Mouse (Mus musculus): ENCODE results near the gene Rab12.

The Rab12 gene

DNA sequence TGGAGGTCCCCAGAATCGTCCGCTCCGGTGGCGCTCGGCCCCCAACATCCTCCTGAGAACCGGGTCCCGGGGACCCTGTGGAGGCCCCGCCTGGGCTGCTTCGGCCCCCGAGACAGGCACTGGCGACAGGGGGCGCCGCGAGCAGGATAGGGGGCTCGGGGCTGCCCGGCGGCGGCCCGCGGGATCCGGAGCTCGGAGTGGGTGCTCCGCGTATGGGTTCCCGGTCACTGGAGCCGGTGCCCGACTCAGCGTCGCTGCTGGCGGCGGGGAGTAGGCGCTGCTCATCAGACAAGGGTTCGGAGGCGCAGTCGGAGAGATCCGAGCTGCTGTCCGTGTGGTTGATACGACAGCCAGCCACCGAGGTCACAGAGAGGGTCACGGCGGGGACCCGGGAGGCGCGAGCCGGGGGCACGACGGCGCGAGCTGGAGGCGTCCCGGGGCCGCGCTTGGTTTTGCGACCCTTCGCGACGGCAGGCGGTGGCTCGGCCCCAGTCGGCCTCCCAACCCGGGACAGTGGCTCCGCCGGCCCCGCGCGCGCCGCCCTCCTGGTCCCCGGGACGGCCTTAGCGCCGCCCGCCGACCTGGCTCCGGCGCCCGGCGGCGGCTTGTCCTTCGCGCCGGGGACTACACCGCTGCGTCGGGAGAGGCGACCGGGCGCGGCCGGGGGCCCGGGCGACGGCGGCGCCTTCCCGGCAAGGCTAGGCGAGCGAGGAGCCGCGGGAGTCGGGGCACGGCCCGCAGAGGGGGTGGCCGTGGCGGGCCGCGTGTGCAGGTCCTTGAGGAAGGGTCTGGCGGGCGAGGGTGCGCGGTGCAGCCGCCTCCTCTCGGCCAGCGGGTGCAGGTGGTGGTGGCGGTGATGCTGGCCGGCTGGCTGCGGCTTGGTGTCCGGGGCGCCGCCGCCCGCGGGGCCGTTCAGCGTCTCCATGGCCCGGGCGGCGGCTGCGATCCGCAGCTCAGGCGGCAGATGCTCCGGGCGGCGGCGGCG, 70.8 kb downstream of the Rab12 start:
- DNase-seq (ENCODE audit: low read depth, low spot score), result no peak

DNA sequence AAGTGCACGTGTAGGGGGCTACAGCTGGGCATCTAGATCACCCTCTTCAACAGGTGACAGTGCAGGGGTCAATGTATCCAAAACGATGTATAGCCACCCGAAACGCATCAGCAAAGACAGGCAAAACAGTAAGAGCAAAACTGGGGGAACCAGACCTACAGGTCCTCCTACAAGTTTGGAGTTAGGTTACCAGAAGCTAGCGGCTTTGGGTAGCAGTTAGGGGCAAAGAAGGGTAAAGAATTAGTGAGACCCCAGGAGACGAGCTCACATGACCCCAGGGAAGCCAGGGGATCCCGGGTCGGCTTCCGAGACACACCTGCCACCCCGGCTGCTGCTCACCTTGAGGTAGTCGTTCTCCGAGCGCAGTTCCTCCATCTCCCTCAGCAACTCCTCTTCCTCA, 71.6 kb downstream of the Rab12 start:
- no peak for DNase-seq (ENCODE audit: low read depth, low spot score)

DNA sequence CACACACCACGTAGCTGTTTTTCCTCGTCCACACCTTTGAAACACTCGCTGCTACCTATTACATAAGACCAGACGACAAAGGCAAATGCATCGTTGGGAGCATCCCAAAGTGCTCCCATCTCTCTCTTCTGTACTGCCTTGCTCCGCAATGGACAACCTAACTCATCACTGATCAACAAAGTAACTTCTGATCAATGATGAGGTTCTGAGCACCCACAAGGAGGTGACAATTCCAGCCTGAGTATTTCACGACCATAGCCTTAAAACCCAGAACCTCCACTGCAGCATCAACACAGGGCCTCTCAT, 72.6 kb downstream of the Rab12 start:
- no peak for DNase-seq (ENCODE audit: low read depth, low spot score)

DNA sequence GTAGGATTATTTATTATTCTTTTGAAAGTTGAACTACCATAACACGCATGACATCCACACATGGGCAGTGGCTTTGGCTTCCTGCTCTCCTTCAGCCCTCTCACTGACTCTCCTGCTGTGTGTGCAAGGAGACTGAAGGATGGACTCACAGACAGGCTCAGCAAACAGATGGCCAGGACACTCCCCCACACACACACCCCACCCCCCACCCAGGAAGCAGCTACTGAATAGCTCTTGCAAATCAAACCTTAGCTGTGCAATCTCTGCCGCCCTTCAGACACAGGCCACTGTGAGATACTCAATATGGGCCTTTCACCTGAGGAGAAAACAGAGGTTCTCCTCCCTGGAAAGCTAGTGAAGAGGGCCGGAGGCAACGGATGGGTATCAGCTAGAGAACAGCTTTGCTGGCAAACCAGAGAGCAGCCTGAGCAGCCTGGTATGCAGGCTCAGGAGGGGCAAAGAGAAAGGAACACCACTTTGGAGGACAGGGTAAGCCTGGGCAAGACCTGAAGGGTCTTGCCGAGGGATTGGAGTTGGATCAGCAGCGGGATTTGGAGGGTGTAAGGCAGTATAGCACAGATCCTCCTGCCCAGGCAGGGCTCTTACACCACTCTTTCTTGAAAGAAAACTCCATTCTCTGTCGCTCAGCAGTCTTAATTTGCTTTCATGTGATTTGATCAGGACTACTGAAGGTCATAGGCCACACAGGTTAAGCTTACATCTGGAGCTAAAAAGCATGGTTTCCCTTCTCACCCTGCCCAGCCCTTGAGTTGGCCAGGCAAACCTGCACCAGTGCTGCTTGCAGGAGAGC, 73.1 kb downstream of the Rab12 start:
- DNase-seq (ENCODE audit: low read depth, low spot score), result no peak
